Mouse (Mus musculus): Measurements from ENCODE around the gene Pfkfb3. TPM values are rescaled to one million over a fixed set of nuclear protein-coding genes. Genes with fewer than 3 reads are reported as not detected.

The Pfkfb3 gene
- polyA plus RNA-seq, 1 experiment from 2014 or later: 15.4 TPM

- Histone ChIP-seq H3K36me3 (replicated peaks) (no peaks in the 10 kb centered on the region), H3K4me1 (peaks cover 6% of the 10 kb centered on the region), H3K4me3 (no peak overlapping the region), H3K9me3 (no peaks in the 10 kb centered on the region), H3K27ac (replicated peaks) (no peak overlapping the region), H3K27me3 (replicated peaks; ENCODE audit: low read depth, poor library complexity, severe bottlenecking) (no peaks in the 10 kb centered on the region)
- WGBS: 84% methylated on average over 9 of the region's 9 CpGs
- DNase-seq (ENCODE audit: low spot score): no peak
Measured at GRCm38 (mm10) chr2:11520786-11521185, 33.1 kb downstream of the Pfkfb3 start.

GRCm38 (mm10) chr2:11515828-11516227 is 38.0 kb downstream of the Pfkfb3 start:
- DNase-seq (ENCODE audit: low spot score): no peak
- no peak overlapping the region for H3K4me3 ChIP-seq
- H3K9me3 ChIP-seq: no peaks in the 10 kb centered on the region
- no peaks in the 10 kb centered on the region for H3K27me3 ChIP-seq (replicated peaks; ENCODE audit: low read depth, poor library complexity, severe bottlenecking)
- no peaks in the 10 kb centered on the region for H3K36me3 ChIP-seq (replicated peaks)
- H3K27ac ChIP-seq (replicated peaks): no peak overlapping the region
- no peaks in the 10 kb centered on the region for H3K4me1 ChIP-seq
- WGBS: 88% methylated on average over 3 of the region's 3 CpGs

GRCm38 (mm10) chr2:11513057-11513967 is 40.6 kb downstream of the Pfkfb3 start:
- Histone ChIP-seq H3K27me3 (replicated peaks; ENCODE audit: low read depth, poor library complexity, severe bottlenecking) (no peaks in the 10 kb centered on the region), H3K9me3 (no peaks in the 10 kb centered on the region), H3K4me1 (no peaks in the 10 kb centered on the region), H3K27ac (replicated peaks) (no peak overlapping the region), H3K4me3 (no peak overlapping the region), H3K36me3 (replicated peaks) (no peaks in the 10 kb centered on the region)
- WGBS: 75% methylated on average over 18 of the region's 18 CpGs
- DNase-seq (ENCODE audit: low spot score): no peak

- H3K27me3 ChIP-seq (replicated peaks; ENCODE audit: low read depth, poor library complexity, severe bottlenecking): no peaks in the 10 kb centered on the region
- WGBS: 91% methylated on average over 1 of the region's 1 CpGs
- H3K36me3 ChIP-seq (replicated peaks): no peaks in the 10 kb centered on the region
- H3K9me3 ChIP-seq: no peaks in the 10 kb centered on the region
- DNase-seq (ENCODE audit: low spot score): no peak
- no peaks in the 10 kb centered on the region for H3K4me1 ChIP-seq
- no peak overlapping the region for H3K4me3 ChIP-seq
- H3K27ac ChIP-seq (replicated peaks): no peak overlapping the region
Measured at GRCm38 (mm10) chr2:11512127-11512526, 41.8 kb downstream of the Pfkfb3 start.

DNA sequence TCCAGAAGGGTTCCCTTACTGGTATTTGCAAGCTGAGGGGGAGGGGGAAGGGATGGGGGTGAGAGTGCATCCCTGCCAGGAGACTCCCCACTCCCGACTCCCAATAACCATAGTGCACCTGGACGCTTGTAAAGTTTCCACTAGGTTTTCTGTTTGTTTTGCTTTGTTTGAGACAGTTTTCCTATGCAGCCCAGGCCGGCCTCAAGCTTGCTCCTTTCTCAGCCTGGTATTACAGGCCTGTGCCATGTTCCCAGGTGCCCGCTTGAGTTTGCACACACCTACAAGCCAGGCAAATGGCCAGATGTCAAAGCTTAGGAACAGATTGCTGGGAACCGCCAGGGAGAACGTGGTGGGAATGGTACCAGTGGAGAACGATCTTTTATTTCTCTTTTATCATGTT is 50.1 kb downstream of the Pfkfb3 start:
- H3K27me3 ChIP-seq (replicated peaks; ENCODE audit: low read depth, poor library complexity, severe bottlenecking): peaks cover 30% of the 10 kb centered on the region
- peak overlapping the region; percentile 74 for H3K4me3 ChIP-seq
- H3K9me3 ChIP-seq: no peaks in the 10 kb centered on the region
- peak overlapping the region; percentile 93 for H3K27ac ChIP-seq (replicated peaks)
- no peak for DNase-seq (ENCODE audit: low spot score)
- peaks cover 5% of the 10 kb centered on the region for H3K36me3 ChIP-seq (replicated peaks)
- peaks cover 36% of the 10 kb centered on the region for H3K4me1 ChIP-seq
- WGBS: 16% methylated on average over 7 of the region's 7 CpGs

GRCm38 (mm10) chr2:11502901-11503431 is 50.9 kb downstream of the Pfkfb3 start:
- H3K4me1 ChIP-seq: peaks cover 36% of the 10 kb centered on the region
- no peaks in the 10 kb centered on the region for H3K9me3 ChIP-seq
- peak overlapping the region; percentile 74 for H3K4me3 ChIP-seq
- DNase-seq (ENCODE audit: low spot score): peak; percentile 83
- H3K27me3 ChIP-seq (replicated peaks; ENCODE audit: low read depth, poor library complexity, severe bottlenecking): peaks cover 30% of the 10 kb centered on the region
- H3K36me3 ChIP-seq (replicated peaks): peaks cover 12% of the 10 kb centered on the region
- WGBS: under 1% methylated on average over 39 of the region's 39 CpGs
- peak overlapping the region; percentile 93 for H3K27ac ChIP-seq (replicated peaks)

DNA sequence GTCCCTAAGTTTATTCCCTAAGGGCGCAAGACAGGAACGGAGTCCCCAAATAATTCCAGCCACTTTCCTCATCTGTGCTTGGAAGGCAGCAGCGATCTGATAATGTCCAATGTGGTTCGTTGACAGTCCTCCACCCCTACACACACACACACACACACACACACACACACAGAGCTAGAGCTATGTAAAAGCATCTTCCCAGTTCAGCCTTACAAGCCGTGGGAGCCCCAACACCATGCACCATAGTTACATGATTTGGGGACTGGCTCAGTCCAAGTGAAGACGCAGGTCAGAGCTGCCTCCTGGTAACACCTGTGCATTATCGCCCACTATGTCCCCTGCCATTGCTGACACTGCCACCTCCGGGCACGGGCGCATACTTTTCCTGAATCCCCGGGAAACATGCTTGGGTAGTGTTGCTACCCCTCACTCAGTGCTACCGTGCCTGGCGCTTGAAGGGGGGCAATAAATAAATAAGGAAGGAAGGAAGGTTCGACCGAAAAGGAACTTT is 51.6 kb downstream of the Pfkfb3 start:
- Histone ChIP-seq H3K9me3 (no peaks in the 10 kb centered on the region), H3K36me3 (replicated peaks) (peaks cover 19% of the 10 kb centered on the region), H3K4me1 (peaks cover 36% of the 10 kb centered on the region), H3K27ac (replicated peaks) (peak overlapping the region; percentile 93), H3K4me3 (peak overlapping the region; percentile 74), H3K27me3 (replicated peaks; ENCODE audit: low read depth, poor library complexity, severe bottlenecking) (peaks cover 30% of the 10 kb centered on the region)
- under 1% methylated on average over 15 of the region's 15 CpGs for WGBS
- no peak for DNase-seq (ENCODE audit: low spot score)

- H3K27ac ChIP-seq (replicated peaks): peak overlapping the region; percentile 93
- WGBS: under 1% methylated on average over 76 of the region's 76 CpGs
- peaks cover 36% of the 10 kb centered on the region for H3K4me1 ChIP-seq
- H3K36me3 ChIP-seq (replicated peaks): peaks cover 26% of the 10 kb centered on the region
- no peaks in the 10 kb centered on the region for H3K9me3 ChIP-seq
- peak; percentile 94 for DNase-seq (ENCODE audit: low spot score)
- peak overlapping the region; percentile 74 for H3K4me3 ChIP-seq
- H3K27me3 ChIP-seq (replicated peaks; ENCODE audit: low read depth, poor library complexity, severe bottlenecking): peaks cover 30% of the 10 kb centered on the region
Measured at GRCm38 (mm10) chr2:11501301-11502254, 52.3 kb downstream of the Pfkfb3 start.

DNA sequence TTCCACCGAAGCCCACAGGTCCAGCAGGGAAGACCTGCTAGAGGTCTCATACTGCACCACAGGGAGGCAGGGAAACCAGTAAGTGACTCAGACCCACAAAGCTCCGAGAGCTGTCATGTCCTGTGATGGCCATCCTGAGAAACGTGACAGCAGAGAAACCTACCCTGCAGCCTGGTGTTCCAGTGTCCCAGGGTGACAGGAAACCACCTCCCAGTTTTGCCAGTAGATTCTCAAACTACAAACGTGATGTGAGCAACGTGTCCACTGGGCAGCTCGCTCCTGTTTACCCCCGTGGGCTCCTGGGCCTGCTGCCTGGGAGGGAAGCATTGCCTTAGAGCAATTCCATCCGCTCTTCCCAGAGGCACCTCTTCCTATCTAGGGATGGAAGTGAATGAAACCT is 53.2 kb downstream of the Pfkfb3 start:
- WGBS: 9% methylated on average over 8 of the region's 8 CpGs
- H3K4me1 ChIP-seq: peaks cover 36% of the 10 kb centered on the region
- H3K27me3 ChIP-seq (replicated peaks; ENCODE audit: low read depth, poor library complexity, severe bottlenecking): peaks cover 30% of the 10 kb centered on the region
- H3K9me3 ChIP-seq: no peaks in the 10 kb centered on the region
- H3K4me3 ChIP-seq: peak overlapping the region; percentile 74
- H3K27ac ChIP-seq (replicated peaks): peak overlapping the region; percentile 93
- peaks cover 29% of the 10 kb centered on the region for H3K36me3 ChIP-seq (replicated peaks)
- DNase-seq (ENCODE audit: low spot score): peak; percentile 33

- no peaks in the 10 kb centered on the region for H3K27me3 ChIP-seq (replicated peaks; ENCODE audit: low read depth, poor library complexity, severe bottlenecking)
- H3K36me3 ChIP-seq (replicated peaks): peaks cover 60% of the 10 kb centered on the region
- H3K4me1 ChIP-seq: peaks cover 12% of the 10 kb centered on the region
- WGBS: 86% methylated on average over 3 of the region's 3 CpGs
- no peak for DNase-seq (ENCODE audit: low spot score)
- H3K9me3 ChIP-seq: no peaks in the 10 kb centered on the region
- H3K4me3 ChIP-seq: no peak overlapping the region
- no peak overlapping the region for H3K27ac ChIP-seq (replicated peaks)
Measured at GRCm38 (mm10) chr2:11496601-11497031, 57.3 kb downstream of the Pfkfb3 start.

DNA sequence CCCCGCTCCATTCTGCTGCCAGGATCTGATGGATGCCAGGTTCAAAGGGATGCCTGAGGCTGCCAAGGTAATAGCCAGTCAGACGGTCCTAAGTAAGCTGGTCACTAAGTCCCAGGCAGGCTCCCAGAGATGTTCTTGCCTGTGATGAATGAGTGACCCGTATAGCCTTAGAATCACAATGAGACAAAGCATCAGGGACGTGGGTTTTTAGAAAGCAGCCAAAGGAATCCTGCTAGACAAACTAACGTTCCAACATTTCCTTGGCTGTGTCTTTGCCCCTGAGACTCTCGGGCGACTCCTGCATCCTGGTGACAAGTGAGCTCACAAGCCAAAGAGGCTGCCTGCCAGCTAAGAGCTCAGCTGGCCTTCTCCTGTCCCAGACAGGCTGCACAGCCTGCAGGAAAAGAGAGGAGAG is 59.0 kb downstream of the Pfkfb3 start:
- WGBS: 79% methylated on average over 7 of the region's 7 CpGs
- DNase-seq (ENCODE audit: low spot score): no peak
- no peak overlapping the region for H3K27ac ChIP-seq (replicated peaks)
- no peaks in the 10 kb centered on the region for H3K9me3 ChIP-seq
- H3K36me3 ChIP-seq (replicated peaks): peaks cover 78% of the 10 kb centered on the region
- H3K4me3 ChIP-seq: no peak overlapping the region
- no peaks in the 10 kb centered on the region for H3K27me3 ChIP-seq (replicated peaks; ENCODE audit: low read depth, poor library complexity, severe bottlenecking)
- H3K4me1 ChIP-seq: peaks cover 2% of the 10 kb centered on the region

DNA sequence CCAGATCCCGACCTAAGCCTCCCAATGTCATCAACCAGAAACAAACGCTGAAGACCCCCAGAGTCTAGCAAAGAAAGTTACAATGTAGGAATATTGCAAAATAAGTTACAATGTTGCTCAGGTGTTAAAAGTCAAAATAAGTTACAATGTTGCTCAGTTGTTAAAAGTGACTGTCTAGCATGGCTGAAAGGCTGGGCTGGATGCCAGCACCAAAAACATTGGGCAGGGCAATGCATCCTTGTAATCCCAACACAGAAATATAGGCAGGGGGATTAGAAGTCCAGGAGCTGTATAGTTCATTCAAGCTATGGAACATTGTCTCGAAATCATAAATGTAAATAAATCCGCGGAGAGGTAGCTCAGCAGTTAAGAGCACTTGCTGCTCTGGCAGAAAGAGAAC is 61.0 kb downstream of the Pfkfb3 start:
- Histone ChIP-seq H3K36me3 (replicated peaks) (peaks cover 84% of the 10 kb centered on the region), H3K27ac (replicated peaks) (no peak overlapping the region), H3K27me3 (replicated peaks; ENCODE audit: low read depth, poor library complexity, severe bottlenecking) (no peaks in the 10 kb centered on the region), H3K4me1 (no peaks in the 10 kb centered on the region), H3K4me3 (no peak overlapping the region), H3K9me3 (no peaks in the 10 kb centered on the region)
- WGBS: 92% methylated on average over 5 of the region's 5 CpGs
- DNase-seq (ENCODE audit: low spot score): no peak

Data from embryonic facial prominence, embryonic 10.5 days (tissue).